Mouse (Mus musculus) erythroid progenitor cell, adult 5-6 weeks (primary cell): ENCODE results near the gene Cdhr3. TPM values are rescaled to one million over a fixed set of nuclear protein-coding genes. Genes with fewer than 3 reads are reported as not detected.

Experiments used
- ATAC-seq: replicated peaks from 2 replicates; pipeline ENCODE4 v1.8.0; 2016; ENCODE audit warnings: moderate number of reproducible peaks, mild to moderate bottlenecking, moderate TSS enrichment, inconsistent platforms; ENCODE audit not compliant: poor library complexity, low FRiP score, severe bottlenecking
- total RNA-seq, 2 experiments: library from RNA; stranded (forward) in 1 of 2; stranded (reverse) in 1 of 2; fragments of 150-400 nt in 1 of 2; fragments of 186-747, 209-891 nt in 1 of 2; gene quantifications; 2 replicates each; pipeline versions ENCODE4 v1.2.3 to v1.2.4; 2015 to 2017; ENCODE audit warnings: low replicate concordance in 2 of 2

The Cdhr3 gene
- total RNA-seq, 2 experiments from 2014 or later: not detected

- ATAC-seq: no peak
Observed at GRCm38 (mm10) chr12:33040811-33041210, 51.9 kb downstream of the Cdhr3 start.

GRCm38 (mm10) chr12:33038676-33039075 is 54.0 kb downstream of the Cdhr3 start:
- no peak for ATAC-seq

- ATAC-seq: no peak
Observed at GRCm38 (mm10) chr12:33035719-33036521, 56.8 kb downstream of the Cdhr3 start.

- no peak for ATAC-seq
Observed at GRCm38 (mm10) chr12:33035089-33035718, 57.5 kb downstream of the Cdhr3 start.

- ATAC-seq: no peak
Observed at GRCm38 (mm10) chr12:33034343-33035088, 58.2 kb downstream of the Cdhr3 start.

- no peak for ATAC-seq
Observed at GRCm38 (mm10) chr12:33033221-33033620, 59.5 kb downstream of the Cdhr3 start.

GRCm38 (mm10) chr12:33030589-33030988 is 62.1 kb downstream of the Cdhr3 start:
- no peak for ATAC-seq

- no peak for ATAC-seq
Observed at GRCm38 (mm10) chr12:33030066-33030465, 62.6 kb downstream of the Cdhr3 start.

GRCm38 (mm10) chr12:33028708-33029107 is 64.0 kb downstream of the Cdhr3 start:
- no peak for ATAC-seq

GRCm38 (mm10) chr12:33028109-33028691 is 64.5 kb downstream of the Cdhr3 start:
- no peak for ATAC-seq

GRCm38 (mm10) chr12:33027093-33027492 is 65.6 kb downstream of the Cdhr3 start:
- ATAC-seq: peak; percentile 79

GRCm38 (mm10) chr12:33024524-33024923 is 68.2 kb downstream of the Cdhr3 start:
- no peak for ATAC-seq

GRCm38 (mm10) chr12:33021751-33022150 is 70.9 kb downstream of the Cdhr3 start:
- ATAC-seq: no peak

GRCm38 (mm10) chr12:33021140-33021539 is 71.5 kb downstream of the Cdhr3 start:
- no peak for ATAC-seq

- no peak for ATAC-seq
Observed at GRCm38 (mm10) chr12:33020011-33020410, 72.7 kb downstream of the Cdhr3 start.

GRCm38 (mm10) chr12:33018601-33019000 is 74.1 kb downstream of the Cdhr3 start:
- no peak for ATAC-seq

GRCm38 (mm10) chr12:33016824-33017705 is 75.6 kb downstream of the Cdhr3 start:
- no peak for ATAC-seq

- no peak for ATAC-seq
Observed at GRCm38 (mm10) chr12:33015103-33015502, 77.6 kb downstream of the Cdhr3 start.

- ATAC-seq: no peak
Observed at GRCm38 (mm10) chr12:33014050-33014796, 78.5 kb downstream of the Cdhr3 start.
